9 mouse cellular contexts compared by ENCODE assay signal in the genomic region with DNA sequence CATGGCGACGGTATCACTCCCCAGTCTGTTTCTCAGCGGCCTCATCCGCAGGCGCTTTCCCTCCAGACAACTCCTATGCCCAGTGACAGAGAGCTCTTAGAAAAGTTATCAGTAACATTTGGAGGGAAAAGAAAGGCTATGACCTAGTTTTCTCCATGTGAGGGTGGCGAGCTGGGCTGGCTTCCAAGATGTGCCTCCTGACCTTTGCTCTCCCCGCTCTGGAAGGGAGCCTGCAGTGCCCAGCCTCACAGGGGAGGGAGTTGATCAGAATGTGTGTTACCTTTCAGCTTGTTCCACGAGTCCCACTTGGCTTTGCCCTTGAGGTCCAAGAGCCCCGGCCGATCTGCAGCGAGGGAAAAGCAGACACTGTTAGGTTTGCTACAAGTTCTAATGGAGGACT. TPM values are rescaled to one million over a fixed set of nuclear protein-coding genes. Genes with fewer than 3 reads are reported as not detected.
DNase-seq lines count a peak whose midpoint lies in the region; ATAC-seq and TF ChIP-seq lines count a peak whose summit lies in the region.
"Had no signal": no experiment of that assay in that cellular context is flagged by ENCODE, and none has a peak within 500 bp of the region (broad histone marks: within the 10 kb centered on the region; RNA-seq: fewer than 3 reads in every experiment).

No protein-coding gene starts in this region.

- no peak overlapping the region for H3K4me3 ChIP-seq in gastrocnemius, adult 2 months
- no peak overlapping the region for H3K4me3 ChIP-seq in kidney, postnatal 0 days (replicated peaks; ENCODE audit: low read depth, low read length)
- no peak overlapping the region for H3K4me3 ChIP-seq in stomach, postnatal 0 days (ENCODE audit: low read depth, low read length)

- no peak overlapping the region for H3K4me2 ChIP-seq in kidney, postnatal 0 days (ENCODE audit: low read length)
- no peak overlapping the region for H3K4me2 ChIP-seq in stomach, postnatal 0 days (replicated peaks; ENCODE audit: low read depth)
- H3K4me2 ChIP-seq: lung, embryonic 14.5 days had no signal

- TF ChIP-seq EP300 in stomach, postnatal 0 days (optimal IDR thresholded peaks at IDR 0.05): no peak

- no peak for TF ChIP-seq CTCF in gastrocnemius, adult 2 months (IDR thresholded peaks at IDR 0.05)
- TF ChIP-seq CTCF in kidney, postnatal 0 days (IDR thresholded peaks at IDR 0.05; ENCODE audit: low read depth): no peak
- TF ChIP-seq CTCF in stomach, postnatal 0 days (IDR thresholded peaks at IDR 0.05; ENCODE audit: low read depth): no peak

- DNase-seq in gastrocnemius, adult 2 months: peak; percentile 66
- DNase-seq in gastrocnemius, postnatal 14 days: no peak
- DNase-seq in right cerebral cortex, postnatal 4 days: peak; percentile 19
- no peak for DNase-seq in right cerebral cortex, adult 2 months (ENCODE audit: low spot score in 2 of 2)
- DNase-seq in kidney, postnatal 0 days (ENCODE audit: low spot score): no peak
- peak; percentile 80 for DNase-seq in stomach, postnatal 0 days (ENCODE audit: low spot score)
- DNase-seq in left cerebral cortex, adult 9 months (ENCODE audit: low spot score in 2 of 2): no peak
- DNase-seq in embryo, embryonic 9.5 days (ENCODE audit: extremely low spot score): no peak
- DNase-seq: lung, embryonic 14.5 days had no signal

- intact Hi-C loops in gastrocnemius, adult 2 months (cut with DNase I): loop anchor here (10.0 kb wide), 1 partner anchor 281 kb away; the partner anchor contains the start of gene Ptpn4
- intact Hi-C loops in gastrocnemius, postnatal 14 days (cut with DNase I; ENCODE audit: low total_unique reads): no loop called here

- no peak overlapping the region for H3K9ac ChIP-seq in kidney, postnatal 0 days (ENCODE audit: low read depth, low read length)
- H3K9ac ChIP-seq in stomach, postnatal 0 days (ENCODE audit: low read length): no peak overlapping the region
- H3K9ac ChIP-seq: lung, embryonic 14.5 days had no signal

- H3K4me1 ChIP-seq in kidney, postnatal 0 days (replicated peaks; ENCODE audit: insufficient read depth, low read length): peaks cover 14% of the 10 kb centered on the region
- H3K4me1 ChIP-seq in stomach, postnatal 0 days (replicated peaks; ENCODE audit: control insufficient read depth, insufficient read depth): peaks cover 5% of the 10 kb centered on the region; the same call in 1 of the 2 replicates

- no peaks in the 10 kb centered on the region for H3K27me3 ChIP-seq in kidney, postnatal 0 days (ENCODE audit: insufficient read depth, low read length)
- no peaks in the 10 kb centered on the region for H3K27me3 ChIP-seq in stomach, postnatal 0 days (ENCODE audit: control insufficient read depth, insufficient read depth, low read length)

- 0 out of 2 replicates have a peak, but pooled peaks have one; percentile 30 for ATAC-seq in kidney, postnatal 0 days (replicated peaks; ENCODE audit: low FRiP score, low read depth)
- ATAC-seq in stomach, postnatal 0 days (ENCODE audit: low FRiP score, low TSS enrichment): peak; percentile 13; the same call in 1 of the 2 replicates

- H3K9me3 ChIP-seq in kidney, postnatal 0 days (replicated peaks; ENCODE audit: low read length): no peaks in the 10 kb centered on the region
- no peaks in the 10 kb centered on the region for H3K9me3 ChIP-seq in stomach, postnatal 0 days (ENCODE audit: control insufficient read depth, low read length)

- WGBS in kidney, postnatal 0 days: 83% methylated on average over 11 of the region's 11 CpGs
- 78% methylated on average over 11 of the region's 11 CpGs for WGBS in stomach, postnatal 0 days

- peak overlapping the region; percentile 77 for H3K27ac ChIP-seq in gastrocnemius, adult 2 months
- H3K27ac ChIP-seq in kidney, postnatal 0 days: no peak overlapping the region
- H3K27ac ChIP-seq in stomach, postnatal 0 days (replicated peaks): peak overlapping the region; percentile 35

- peaks cover 30% of the 10 kb centered on the region for H3K36me3 ChIP-seq in kidney, postnatal 0 days (ENCODE audit: insufficient read depth, low read length)
- peaks cover 21% of the 10 kb centered on the region for H3K36me3 ChIP-seq in stomach, postnatal 0 days (ENCODE audit: control insufficient read depth, insufficient read depth, low read length)

RNA-seq across cellular contexts. Expression of gene Dbi, which starts 4.8 kb away (rescaled TPM):
- total RNA-seq in gastrocnemius, adult 2 months (2021): 100 to 1,000 TPM; 109 to 173 TPM
- 100 to 1,000 TPM; 195 to 222 TPM for total RNA-seq in gastrocnemius, postnatal 14 days (2021)
- polyA plus RNA-seq in kidney, postnatal 0 days (2015; fragmentation: Nextera tagmentation; extraction: Ambion mirVana): 1,314 and 1,400 TPM in 2 replicates
- polyA plus RNA-seq in stomach, postnatal 0 days (2015; fragmentation: Nextera tagmentation; extraction: Ambion mirVana): 1,663 and 1,741 TPM in 2 replicates

RNA-seq across cellular contexts. Expression of gene 3110009E18Rik, which starts 4.9 kb away (rescaled TPM):
- total RNA-seq in gastrocnemius, adult 2 months (2021): 1 to 10 TPM; 3.3 to 6.6 TPM
- total RNA-seq in gastrocnemius, postnatal 14 days (2021): 1 to 10 TPM; 4.1 to 5.4 TPM
- polyA plus RNA-seq in kidney, postnatal 0 days (2015; fragmentation: Nextera tagmentation; extraction: Ambion mirVana): 19.3 and 22.5 TPM in 2 replicates
- polyA plus RNA-seq in stomach, postnatal 0 days (2015; fragmentation: Nextera tagmentation; extraction: Ambion mirVana): 10.1 and 11.9 TPM in 2 replicates

RNA-seq across cellular contexts. Expression of gene Tmem37, which starts 42.2 kb away (rescaled TPM):
- 10 to 100 TPM in 1 of 2 experiments, 1 to 10 TPM in 1; 9.3 to 12.8 TPM for total RNA-seq in gastrocnemius, adult 2 months (2021)
- 1 to 10 TPM; 7.7 to 9.2 TPM for total RNA-seq in gastrocnemius, postnatal 14 days (2021)
- 166 and 180 TPM in 2 replicates for polyA plus RNA-seq in kidney, postnatal 0 days (2015; fragmentation: Nextera tagmentation; extraction: Ambion mirVana)
- polyA plus RNA-seq in stomach, postnatal 0 days (2015; fragmentation: Nextera tagmentation; extraction: Ambion mirVana): 7.8 and 8.8 TPM in 2 replicates

Comparison
In these comparisons a context has a peak if more than half of its experiments do, and no peak if none do; other contexts are left out.
1. DNase-seq: peak in gastrocnemius, adult 2 months (single experiment), right cerebral cortex, postnatal 4 days (single experiment) and stomach, postnatal 0 days (single experiment); none in gastrocnemius, postnatal 14 days (single experiment), right cerebral cortex, adult 2 months (0 of 2), kidney, postnatal 0 days (single experiment), left cerebral cortex, adult 9 months (0 of 2) and embryo, embryonic 9.5 days (single experiment).